Mouse (Mus musculus) cerebellum, adult 9-10 months (tissue): ENCODE data around the gene Gm13695.
"Not testable (repeated sequence)": the region's sequence is repeated elsewhere in the genome, so short reads cannot be mapped to it uniquely, and the experiment has no call there.

Source experiments
- DNase-seq: peaks from one replicate; pipeline ENCODE4 v3.0.0; 2022

Gm13695 gene

GRCm38 (mm10) chr2:83967013-83967412 lies at the start of gene Gm13695:
Gene Gm13695 (plus strand): TSS chr2:83967313.
- DNase-seq: not testable (repeated sequence)

GRCm38 (mm10) chr2:83929478-83930088 lies 37.5 kb upstream of the Gm13695 start:
- DNase-seq: no peak

DNA sequence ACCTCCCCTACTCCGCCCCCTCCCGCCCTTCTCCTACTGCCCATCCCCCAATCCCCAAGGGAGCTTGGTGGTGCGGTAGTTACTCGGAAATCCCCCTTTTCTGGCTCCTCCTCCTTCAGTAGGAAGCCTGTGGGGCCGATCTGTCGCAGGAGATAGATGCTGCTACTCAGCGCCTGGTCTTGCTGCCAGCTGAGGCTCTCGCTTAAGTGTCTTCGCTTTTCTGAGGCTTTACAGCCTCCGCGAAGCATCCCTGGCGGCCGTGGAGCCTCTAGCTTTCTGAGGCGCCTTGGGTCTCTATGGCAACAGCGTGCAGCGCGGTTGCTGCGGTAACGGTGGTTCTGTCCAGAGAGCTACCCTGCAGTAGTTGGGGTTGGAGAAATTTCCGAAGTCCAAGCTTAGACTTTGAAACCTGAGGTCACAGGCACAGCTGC lies 26.2 kb upstream of the Gm13695 start, which contains the start of gene Zswim2:
Gene Zswim2, minus strand, starts transcription at position 298 of the 431 bp plus-strand sequence.
- peak; percentile 38 for DNase-seq

GRCm38 (mm10) chr2:83941378-83941777 lies 25.7 kb upstream of the Gm13695 start:
- no peak for DNase-seq

GRCm38 (mm10) chr2:83941792-83942191 lies 25.3 kb upstream of the Gm13695 start:
- DNase-seq: no peak

GRCm38 (mm10) chr2:83955393-83955792 lies 11.7 kb upstream of the Gm13695 start, which contains the start of gene Gm13698:
Gene Gm13698 (plus strand): TSS chr2:83955693.
- not testable (repeated sequence) for DNase-seq

- DNase-seq: not testable (repeated sequence)
Observed at GRCm38 (mm10) chr2:83961203-83961602, 5.9 kb upstream of the Gm13695 start, which contains the start of gene Gm13693. Gene Gm13693 (plus strand): TSS chr2:83961503.

GRCm38 (mm10) chr2:83972823-83973222 lies 5.7 kb downstream of the Gm13695 start, which contains the start of gene Gm13696:
Gene Gm13696 (plus strand): TSS chr2:83973123.
- not testable (repeated sequence) for DNase-seq

- not testable (repeated sequence) for DNase-seq
Observed at GRCm38 (mm10) chr2:83978633-83979032, 11.5 kb downstream of the Gm13695 start, which contains the start of gene Gm13694. Gene Gm13694 (plus strand): TSS chr2:83978933.

DNA sequence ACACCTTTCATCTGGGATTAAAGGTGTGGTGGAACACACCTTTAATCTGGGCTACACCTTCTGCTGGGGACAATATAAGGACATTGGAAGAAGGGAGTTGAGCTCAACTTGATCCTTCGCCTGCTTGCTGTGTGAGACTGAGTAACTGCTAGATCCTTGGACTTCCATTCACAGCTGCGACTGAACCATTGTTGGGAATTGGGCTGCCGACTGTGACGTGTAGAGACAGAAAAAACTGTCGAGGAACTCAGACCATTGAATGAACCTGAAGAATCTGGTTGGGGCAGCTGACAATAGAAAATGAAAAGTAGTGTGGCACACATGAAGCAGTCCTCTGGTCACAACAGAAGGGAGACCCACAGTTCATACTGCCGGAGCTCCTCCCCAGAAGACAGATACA lies 17.3 kb downstream of the Gm13695 start, which contains the start of gene Gm13697:
Gene Gm13697, plus strand, starts transcription at position 301 of the 400 bp plus-strand sequence.
- not testable (repeated sequence) for DNase-seq

GRCm38 (mm10) chr2:83990253-83990652 lies 23.1 kb downstream of the Gm13695 start, which contains the start of gene Gm13691:
Gene Gm13691 (plus strand): TSS chr2:83990553.
- DNase-seq: not testable (repeated sequence)

DNA sequence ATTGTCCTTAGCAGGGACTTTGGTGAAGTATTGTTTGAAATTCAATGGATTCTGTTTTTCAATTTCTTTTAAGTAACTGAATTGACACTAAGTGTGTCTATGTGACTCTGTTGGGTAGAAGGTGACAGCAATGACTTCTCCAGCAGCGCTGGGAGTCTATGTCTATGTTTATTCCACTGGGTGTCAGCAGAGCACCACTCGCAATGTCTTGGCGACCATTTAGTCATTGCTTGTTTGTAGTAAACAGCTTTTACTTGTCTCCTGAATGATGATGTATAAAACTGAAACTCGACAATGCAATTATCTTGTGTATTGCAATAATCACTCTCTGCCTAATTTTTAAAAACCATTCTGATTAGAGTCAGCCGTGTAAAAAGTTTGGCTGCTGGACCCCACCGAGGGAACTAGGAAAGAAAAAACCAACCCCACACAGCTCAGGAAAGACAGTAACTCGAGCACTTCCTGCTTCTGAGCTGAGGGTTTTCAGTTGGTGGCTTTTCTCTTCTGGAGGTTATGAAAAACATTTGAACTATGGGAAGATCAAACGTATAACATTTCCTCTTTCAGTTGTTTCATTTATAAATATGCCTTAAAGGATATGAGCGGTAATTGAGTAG lies 26.6 kb downstream of the Gm13695 start:
- not testable (repeated sequence) for DNase-seq

DNA sequence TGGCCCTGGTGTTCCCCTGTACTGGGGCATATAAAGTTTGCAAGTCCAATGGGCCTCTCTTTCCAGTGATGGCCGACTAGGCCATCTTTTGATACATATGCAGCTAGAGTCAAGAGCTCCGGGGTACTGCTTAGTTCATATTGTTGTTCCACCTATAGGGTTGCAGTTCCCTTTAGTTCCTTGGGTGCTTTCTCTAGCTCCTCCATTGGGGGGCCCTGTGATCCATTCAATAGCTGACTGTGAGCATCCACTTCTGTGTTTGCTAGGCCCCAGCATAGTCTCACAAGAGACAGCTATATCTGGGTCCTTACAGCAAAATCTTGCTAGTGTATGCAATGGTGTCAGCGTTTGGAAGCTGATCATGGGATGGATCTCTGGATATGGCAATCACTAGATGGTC lies 27.4 kb downstream of the Gm13695 start:
- not testable (repeated sequence) for DNase-seq

DNA sequence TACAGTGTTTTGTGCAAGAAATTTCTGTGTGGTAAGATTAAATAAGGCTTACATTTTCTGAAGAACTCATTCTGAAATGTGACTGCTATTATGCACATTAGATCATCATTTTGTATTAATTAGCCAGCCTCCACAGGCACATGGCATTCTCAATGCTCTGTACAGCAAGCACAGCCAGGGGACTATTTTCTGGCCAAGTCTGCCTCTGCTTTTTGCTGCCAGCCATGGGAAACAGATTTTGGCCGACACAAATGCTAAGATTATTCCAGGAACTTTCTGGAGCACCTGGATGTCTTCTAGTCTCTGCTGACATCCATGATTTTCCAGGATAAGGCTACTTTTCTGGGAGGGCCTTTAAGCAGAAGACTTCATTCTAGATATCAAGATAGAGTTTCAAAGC lies 41.8 kb downstream of the Gm13695 start:
- DNase-seq: no peak

DNA sequence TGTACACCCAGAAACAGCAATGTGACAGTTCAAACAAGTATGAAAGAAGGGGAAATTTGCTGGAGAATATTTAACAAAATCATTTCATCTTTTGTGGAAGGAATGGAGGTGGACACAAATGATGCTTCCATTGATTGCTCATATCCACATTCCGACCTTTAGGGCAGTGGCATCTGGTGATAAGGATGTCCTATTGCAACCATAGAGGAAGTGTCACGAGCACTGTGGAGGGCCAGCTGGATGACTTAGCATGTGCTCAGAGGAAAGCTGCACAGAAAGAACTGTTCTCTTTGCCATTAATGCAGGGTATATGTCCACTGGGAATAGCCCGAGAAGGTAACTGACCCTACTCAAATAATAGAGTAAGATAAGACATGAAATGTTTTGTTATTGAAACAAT lies 42.7 kb downstream of the Gm13695 start:
- no peak for DNase-seq

DNA sequence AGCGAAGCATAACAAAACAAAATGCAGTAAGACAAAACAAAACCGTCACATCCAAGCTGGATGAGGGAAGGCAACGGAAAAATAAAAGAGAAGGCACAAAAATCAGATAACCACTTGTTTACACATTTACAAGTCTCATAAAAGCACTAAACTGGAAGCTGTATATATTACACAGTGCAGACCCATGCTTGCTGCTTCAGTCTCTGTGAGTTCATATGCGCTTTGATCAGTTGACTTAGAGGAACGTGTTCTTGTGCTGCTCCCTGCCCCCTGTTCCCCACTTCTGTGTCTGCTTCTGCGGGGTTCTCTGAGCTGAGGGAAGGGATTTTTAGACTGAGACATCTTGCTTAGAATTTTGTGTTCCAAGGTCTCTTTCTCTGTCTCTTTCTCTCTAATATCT lies 47.5 kb downstream of the Gm13695 start:
- no peak for DNase-seq

DNA sequence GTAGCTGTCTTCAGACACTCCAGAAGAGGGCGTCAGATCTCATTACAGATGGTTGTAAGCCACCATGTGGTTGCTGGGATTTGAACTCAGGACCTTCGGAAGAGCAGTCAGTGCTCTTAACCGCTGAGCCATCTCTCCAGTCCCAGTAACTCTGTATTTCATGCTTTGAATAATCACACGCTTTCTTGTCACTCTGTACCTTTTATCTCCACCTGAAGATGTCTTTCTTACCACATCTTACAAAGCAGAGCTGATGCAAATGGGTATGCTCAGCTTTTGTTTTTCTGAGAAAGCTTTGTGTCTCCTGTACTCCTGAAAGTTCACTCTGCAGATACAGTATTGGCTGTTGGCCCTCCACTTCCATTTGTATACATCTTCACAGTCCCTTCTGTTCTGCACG lies 49.2 kb downstream of the Gm13695 start:
- not testable (repeated sequence) for DNase-seq

DNA sequence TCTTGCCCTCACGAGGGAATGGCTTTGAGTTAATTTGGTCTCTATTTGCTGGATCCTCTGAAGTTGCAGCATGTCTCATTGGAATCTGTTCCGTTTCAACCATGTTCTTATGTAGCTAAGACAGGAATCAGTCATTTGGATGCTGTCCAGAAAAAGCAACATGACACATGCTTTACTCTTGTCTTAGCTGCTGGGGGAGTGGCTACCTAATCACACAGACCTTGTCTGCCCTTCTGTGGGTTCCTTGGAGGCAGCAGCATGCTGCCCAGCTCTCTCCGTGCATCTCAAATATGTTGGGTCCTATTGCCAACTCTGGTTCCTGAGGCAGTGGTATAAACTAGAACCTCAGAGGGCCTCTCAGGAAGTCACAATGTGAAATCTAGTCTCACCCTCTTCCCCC lies 51.2 kb downstream of the Gm13695 start:
- no peak for DNase-seq
